Mouse (Mus musculus): ENCODE results near the gene Cdc7. TPM values are rescaled to one million over a fixed set of nuclear protein-coding genes. Genes with fewer than 3 reads are reported as not detected.

Cdc7 gene
- polyA plus RNA-seq (2012; rRNA removed): 0.96 and 1.1 TPM in 2 replicates

DNA sequence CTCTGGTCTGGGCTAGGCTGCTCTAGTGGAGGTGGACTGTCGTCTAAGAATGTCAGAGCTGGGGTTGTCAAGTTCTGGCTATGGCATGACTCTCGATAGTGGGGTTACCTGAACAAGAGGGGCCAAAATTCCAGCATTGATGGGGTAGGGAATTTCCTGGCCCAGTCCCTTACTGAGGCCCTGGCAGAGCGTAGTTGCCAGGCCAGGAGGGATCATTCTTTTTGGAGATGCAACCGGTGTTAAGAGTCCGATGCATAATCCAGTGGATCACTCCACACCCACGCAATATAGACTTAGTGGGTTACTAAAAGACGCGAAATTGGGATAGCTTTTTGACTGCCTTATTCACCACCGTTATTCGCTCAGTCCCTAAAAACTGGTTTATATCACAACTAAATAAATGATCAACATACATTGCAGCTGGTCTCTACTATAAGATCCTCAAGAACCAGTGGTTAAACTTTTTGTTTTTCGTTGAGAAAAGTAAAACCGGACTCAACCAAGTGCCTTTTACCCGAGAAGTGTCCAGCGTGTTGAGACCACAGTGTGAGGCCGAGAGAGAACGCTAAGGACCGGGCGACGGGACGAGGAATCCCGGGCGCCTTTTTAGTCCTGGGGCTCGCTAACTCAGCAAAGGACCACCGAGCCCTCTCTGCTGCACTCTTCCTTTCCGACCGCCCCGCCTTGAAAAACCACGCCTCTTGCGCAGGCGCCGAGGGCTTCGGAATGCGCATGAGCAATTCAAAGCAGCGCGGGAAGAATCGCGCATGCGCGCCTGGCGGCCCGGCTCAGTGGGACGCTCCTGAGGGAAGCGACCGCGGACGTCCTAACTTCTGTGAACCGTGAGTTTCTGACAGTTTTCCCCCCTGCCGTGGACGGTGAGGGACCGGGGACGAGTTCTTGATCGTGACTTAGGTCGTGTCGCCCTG, at the start of gene Cdc7:
Gene Cdc7, plus strand, starts transcription at position 739 of the 929 bp plus-strand sequence.

DNA sequence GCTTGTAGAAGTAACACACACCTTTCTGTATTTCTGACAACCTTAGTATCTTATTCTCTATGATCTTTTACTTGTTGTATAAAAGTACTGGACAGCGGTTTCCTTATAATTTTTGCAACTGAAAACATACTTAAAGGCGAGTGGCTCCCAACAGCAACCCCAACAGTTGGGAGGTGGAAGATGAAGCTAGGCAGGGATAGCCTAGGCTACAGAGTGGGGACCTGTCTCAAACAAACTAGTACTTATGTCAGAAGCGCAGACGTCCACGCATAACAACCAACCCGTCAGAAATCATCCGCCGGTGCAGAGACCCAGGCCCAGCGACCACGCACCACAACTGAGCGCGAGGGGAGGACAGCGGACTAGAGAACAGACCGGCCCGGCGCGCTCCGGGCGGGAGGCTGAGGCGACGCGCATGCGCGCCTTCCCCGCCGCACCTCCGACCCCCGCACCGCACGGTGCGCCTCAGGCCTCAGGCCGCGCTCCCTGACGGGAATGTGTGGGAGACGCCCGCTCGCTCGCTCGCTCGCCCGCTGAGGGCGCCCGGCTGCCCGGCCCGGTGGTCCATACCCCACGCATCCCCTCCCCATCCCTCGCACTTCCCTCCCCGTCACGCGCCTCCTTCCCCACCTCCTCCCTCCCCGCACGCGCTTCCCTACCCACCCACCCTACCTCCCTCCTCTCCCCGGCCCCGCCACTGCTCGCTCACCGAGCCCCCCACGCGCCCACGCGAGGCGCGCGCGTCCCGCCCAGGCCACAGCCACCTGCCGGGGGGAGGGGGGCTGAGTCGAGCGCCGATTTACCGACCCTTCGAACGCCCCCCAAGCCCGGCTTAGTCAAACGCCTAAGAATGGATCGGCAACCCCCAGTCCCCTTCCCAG, 38.4 kb upstream of the Cdc7 start, which contains the start of gene Hfm1:
Gene Hfm1, minus strand, starts transcription at position 834 of the 881 bp plus-strand sequence.

Other genes starting within 250 kb of the Cdc7 start
- gene Hfm1, start 38.0 kb upstream of the Cdc7 start, polyA plus RNA-seq (2012; rRNA removed): not detected in 2 replicates